Mouse (Mus musculus) MEL (cell line): Measurements from ENCODE around the gene Hist1h4m. TPM values are rescaled to one million over a fixed set of nuclear protein-coding genes. Genes with fewer than 3 reads are reported as not detected.
"Not testable (repeated sequence)": the region's sequence is repeated elsewhere in the genome, so short reads cannot be mapped to it uniquely, and the experiment has no call there.

Experiments
- DNase-seq: peaks from one replicate; pipeline ENCODE4 v3.0.0; 2011; ENCODE audit warnings: low read depth, low spot score
- H3K27ac ChIP-seq: 2 replicates; pipeline ENCODE4 v1.5.1; 2012; ENCODE audit warnings: low read depth, mild to moderate bottlenecking, control low read depth, low read length, moderate library complexity; ENCODE audit not compliant: control insufficient read depth
- H3K27me3 ChIP-seq, 2 experiments: fragments of 150-350 bp in 1 of 2; sonication (generic) in 1 of 2; 2 replicates each; pipeline ENCODE4 v1.6.1; 2012; ENCODE audit warnings: low read length in 2 of 2, mild to moderate bottlenecking in 2 of 2, improper control_type of control experiment in 1 of 2, moderate library complexity in 1 of 2; ENCODE audit not compliant: insufficient read depth in 2 of 2, control insufficient read depth in 1 of 2
- H3K36me3 ChIP-seq, 2 experiments: 2 replicates each; pipeline ENCODE4 v1.6.1; 2012 to 2014; ENCODE audit warnings: low read length in 2 of 2, improper control_type of control experiment in 1 of 2, inconsistent platforms in 1 of 2, mild to moderate bottlenecking in 1 of 2; ENCODE audit not compliant: insufficient read depth in 2 of 2, control insufficient read depth in 1 of 2
- H3K4me1 ChIP-seq, 2 experiments: fragments of 150-350 bp in 1 of 2; sonication (generic) in 1 of 2; 2 replicates each; pipeline ENCODE4 v1.6.1; 2012; ENCODE audit warnings: low read length in 2 of 2, improper control_type of control experiment in 1 of 2, mild to moderate bottlenecking in 1 of 2; ENCODE audit not compliant: insufficient read depth in 2 of 2, control insufficient read depth in 1 of 2
- H3K4me3 ChIP-seq, 2 experiments: fragments of 150-350 bp in 1 of 2; sonication (generic) in 1 of 2; 2 replicates each; pipeline ENCODE4 v1.5.1; 2012; ENCODE audit warnings: low read depth in 2 of 2, low read length in 2 of 2, mild to moderate bottlenecking in 2 of 2, moderate library complexity in 2 of 2, control low read depth in 1 of 2, improper control_type of control experiment in 1 of 2; ENCODE audit not compliant: control insufficient read depth in 1 of 2, insufficient read depth in 1 of 2
- H3K79me2 ChIP-seq: 2 replicates; pipeline ENCODE4 v1.6.1; 2012; ENCODE audit warnings: mild to moderate bottlenecking, low read length, moderate library complexity; ENCODE audit not compliant: control insufficient read depth, poor library complexity, insufficient read depth
- H3K9ac ChIP-seq: 2 replicates; pipeline ENCODE4 v1.6.1; 2012; ENCODE audit warnings: low read depth, mild to moderate bottlenecking, control low read depth, low read length, moderate library complexity; ENCODE audit not compliant: control insufficient read depth, poor library complexity, severe bottlenecking
- H3K9me3 ChIP-seq: fragments of 150-350 bp; sonication (generic); replicated peaks from 2 replicates; pipeline ENCODE4 v1.6.1; 2012; ENCODE audit warnings: mild to moderate bottlenecking, low read length, improper control_type of control experiment, moderate library complexity; ENCODE audit not compliant: insufficient read depth
- CTCF ChIP-seq, 3 experiments: IDR thresholded peaks in 2 of 3; conservative IDR thresholded peaks in 1 of 3; 2 replicates each; pipeline ENCODE4 v1.5.1; 2011 to 2012; ENCODE audit warnings: low read length in 3 of 3, low read depth in 2 of 3, mild to moderate bottlenecking in 2 of 3, improper control_type of control experiment in 1 of 3, inconsistent platforms in 1 of 3, mixed read lengths in 1 of 3, moderate library complexity in 1 of 3; ENCODE audit not compliant: control insufficient read depth in 1 of 3, insufficient read depth in 1 of 3, poor library complexity in 1 of 3, severe bottlenecking in 1 of 3
- ETS1 ChIP-seq: IDR thresholded peaks from 2 replicates; pipeline ENCODE4 v1.6.1; 2012; ENCODE audit warnings: low read depth, mild to moderate bottlenecking, inconsistent platforms, low read length, improper control_type of control experiment, moderate library complexity
- HCFC1 ChIP-seq: IDR thresholded peaks from 2 replicates; pipeline ENCODE4 v1.6.1; 2012; ENCODE audit warnings: low read depth, mild to moderate bottlenecking, inconsistent platforms, low read length, improper control_type of control experiment, moderate library complexity
- NELFE ChIP-seq: IDR thresholded peaks from 2 replicates; pipeline ENCODE4 v1.6.1; 2011; ENCODE audit warnings: low read depth, low read length, improper control_type of control experiment
- POLR2A ChIP-seq, 2 experiments: IDR thresholded peaks; 2 replicates each; pipeline ENCODE4 v1.6.1; 2011 to 2012; ENCODE audit warnings: low read length in 2 of 2, mild to moderate bottlenecking in 2 of 2, control low read depth in 1 of 2, improper control_type of control experiment in 1 of 2, low read depth in 1 of 2, moderate library complexity in 1 of 2; ENCODE audit not compliant: control insufficient read depth in 1 of 2, insufficient read depth in 1 of 2, poor library complexity in 1 of 2
- RAD21 ChIP-seq: IDR thresholded peaks from 2 replicates; pipeline ENCODE4 v1.6.1; 2011; ENCODE audit warnings: mild to moderate bottlenecking, low read depth, low read length, improper control_type of control experiment
- TAL1 ChIP-seq: IDR thresholded peaks from 2 replicates; pipeline ENCODE4 v1.6.1; 2012; ENCODE audit warnings: mild to moderate bottlenecking, inconsistent platforms, low read length, moderate library complexity, mixed read lengths
- ZC3H11A ChIP-seq: IDR thresholded peaks from 2 replicates; pipeline ENCODE4 v1.6.1; 2012; ENCODE audit warnings: low read depth, mild to moderate bottlenecking, inconsistent platforms, low read length, improper control_type of control experiment
- ZMIZ1 ChIP-seq: IDR thresholded peaks from 2 replicates; pipeline ENCODE4 v1.6.1; 2012; ENCODE audit warnings: low read depth, mild to moderate bottlenecking, inconsistent platforms, low read length, improper control_type of control experiment, moderate library complexity
- polyA plus RNA-seq, 2 experiments: library from polyadenylated mRNA; stranded (reverse) in 1 of 2; unstranded in 1 of 2; fragments of >175 nt in 1 of 2; fragments of >200 nt in 1 of 2; gene quantifications; 2 replicates each; pipeline versions ENCODE4 v1.2.1 to v1.2.4; 2012; ENCODE audit warnings: low replicate concordance in 2 of 2, low read depth in 1 of 2; ENCODE audit not compliant: insufficient read length in 2 of 2, insufficient read depth in 1 of 2, missing spikeins in 1 of 2
- total RNA-seq: library from RNA; depleted of rRNA; stranded (reverse); fragments of 300-350 nt; gene quantifications from 2 replicates; pipeline ENCODE4 v1.2.3, GENCODE M21; 2012

The Hist1h4m gene
- total and polyA plus RNA-seq, 3 experiments, result 27.5 to 49.2 TPM; not detected in 1

DNA sequence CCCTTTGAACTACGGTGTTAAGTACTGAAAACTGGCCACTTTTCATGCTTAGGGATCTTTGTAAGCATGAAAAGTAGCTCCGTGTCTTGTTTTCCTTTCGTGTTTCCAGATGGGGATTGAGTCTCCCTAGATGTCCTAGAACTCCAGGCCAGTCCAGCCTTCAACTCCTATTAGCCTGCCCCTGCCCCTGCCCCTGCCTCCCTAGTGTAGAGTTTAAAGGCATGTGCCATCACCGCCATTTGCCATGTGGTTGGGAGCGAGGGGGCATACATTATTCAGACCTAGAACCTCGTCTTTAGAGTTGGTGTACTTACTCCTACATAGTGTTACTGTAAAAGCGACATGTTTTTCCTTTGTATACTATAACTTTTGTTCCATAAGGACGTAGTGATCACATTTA, 472 bp upstream of the Hist1h4m start:
- H3K27me3 ChIP-seq, DNase-seq: not testable (repeated sequence)

GRCm38 (mm10) chr13:21812092-21812491, 546 bp downstream of the Hist1h4m start:
- H3K4me3 ChIP-seq, DNase-seq, H3K9me3 ChIP-seq, H3K4me1 ChIP-seq, H3K79me2 ChIP-seq, H3K27me3 ChIP-seq, H3K36me3 ChIP-seq: not testable (repeated sequence)
- peak; percentile 39; the same call in 1 of the 2 replicates for TF ChIP-seq NELFE
- TF ChIP-seq ZMIZ1, result peak; percentile 69; the same call in 1 of the 2 replicates
- peak; percentile 46 to 59; a peak in 2 of 4 replicates for TF ChIP-seq POLR2A (IDR thresholded peaks at IDR 0.05; ENCODE audit: control insufficient read depth in 1 of 2, insufficient read depth in 1 of 2, low read depth in 1 of 2, low read length in 2 of 2, poor library complexity in 1 of 2)
- Histone ChIP-seq H3K9ac (0 out of 2 replicates have a peak overlapping the region, but pooled peaks have one; percentile 29), H3K27ac (peak overlapping the region; percentile 69)

More for the DNA sequence above, 472 bp upstream of the Hist1h4m start:
- not testable (repeated sequence) for H3K27ac ChIP-seq, H3K4me1 ChIP-seq, H3K79me2 ChIP-seq, H3K4me3 ChIP-seq, H3K9ac ChIP-seq, H3K36me3 ChIP-seq, H3K9me3 ChIP-seq

DNA sequence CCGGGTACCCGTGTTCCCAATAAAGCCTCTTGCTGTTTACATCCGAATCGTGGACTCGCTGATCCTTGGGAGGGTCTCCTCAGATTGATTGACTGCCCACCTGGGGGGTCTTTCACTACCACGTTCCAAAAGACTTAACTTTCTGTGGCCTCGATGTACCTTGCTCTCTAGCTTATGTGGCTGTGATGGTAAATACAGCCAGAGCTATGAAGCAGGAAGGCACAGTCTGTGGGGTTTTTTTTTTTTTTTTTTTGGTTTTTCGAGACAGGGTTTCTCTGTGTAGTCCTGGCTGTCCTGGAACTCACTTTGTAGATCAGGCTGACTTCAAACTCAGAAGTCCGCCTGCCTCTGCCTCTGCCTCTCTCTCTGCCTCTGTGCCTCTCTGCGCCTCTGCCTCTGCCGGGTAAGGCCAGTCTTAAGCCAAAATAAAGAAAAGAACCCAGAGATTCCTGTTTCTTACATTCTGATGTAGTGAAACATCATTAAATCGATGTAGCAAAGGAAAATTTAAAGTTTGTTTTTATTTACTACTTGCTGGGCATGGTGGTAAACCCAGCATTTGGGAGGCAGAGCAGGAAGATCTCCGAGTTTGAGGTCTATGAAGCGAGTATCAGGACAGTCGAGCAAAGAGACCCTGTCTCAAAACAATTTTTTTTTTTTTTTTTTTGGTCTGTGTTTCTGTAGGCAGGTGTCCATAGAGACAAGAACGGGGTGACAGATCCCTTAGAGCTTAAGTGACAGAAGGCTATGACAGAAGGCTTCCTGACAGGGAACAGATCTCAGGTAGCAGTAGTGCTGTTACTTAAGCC, 8.7 kb downstream of the Hist1h4m start:
- H3K4me1 ChIP-seq, H3K9ac ChIP-seq, DNase-seq, H3K36me3 ChIP-seq, H3K27me3 ChIP-seq, H3K79me2 ChIP-seq, H3K4me3 ChIP-seq, H3K9me3 ChIP-seq, H3K27ac ChIP-seq: not testable (repeated sequence)

- Histone ChIP-seq H3K4me3 (no peak overlapping the region), H3K9me3 (no peaks in the 10 kb centered on the region), H3K79me2 (no peaks in the 10 kb centered on the region), H3K36me3 (peaks cover 0 to 2% of the 10 kb centered on the region in 2 experiments; a peak in 2 of 4 replicates), H3K27me3 (no peaks in the 10 kb centered on the region), H3K9ac (no peak overlapping the region), H3K27ac (no peak overlapping the region), H3K4me1 (peaks cover 0 to 5% of the 10 kb centered on the region in 2 experiments; a peak in 2 of 4 replicates)
- peak; percentile 4 for DNase-seq
- TF ChIP-seq CTCF (IDR thresholded peaks at IDR 0.05 in 2 of 3, conservative IDR thresholded peaks at IDR 0.05 in 1 of 3; ENCODE audit: control insufficient read depth in 1 of 3, insufficient read depth in 1 of 3, low read depth in 2 of 3, low read length in 3 of 3, poor library complexity in 1 of 3, severe bottlenecking in 1 of 3) (no peak), RAD21 (no peak), POLR2A (IDR thresholded peaks at IDR 0.05; ENCODE audit: control insufficient read depth in 1 of 2, insufficient read depth in 1 of 2, low read depth in 1 of 2, low read length in 2 of 2, poor library complexity in 1 of 2) (no peak), ETS1 (no peak), HCFC1 (no peak), TAL1 (no peak), ZC3H11A (no peak)
Observed at GRCm38 (mm10) chr13:21828511-21828910, 17.0 kb downstream of the Hist1h4m start.
